Mouse (Mus musculus) urinary bladder, postnatal 14 days (tissue): ENCODE results near the gene Slc10a4.
"Not testable (repeated sequence)": the region's sequence is repeated elsewhere in the genome, so short reads cannot be mapped to it uniquely, and the experiment has no call there.

ENCODE experiments used
- DNase-seq: peaks from one replicate; pipeline ENCODE4 v3.0.0; 2021; ENCODE audit warnings: low spot score

Gene Slc10a4

DNA sequence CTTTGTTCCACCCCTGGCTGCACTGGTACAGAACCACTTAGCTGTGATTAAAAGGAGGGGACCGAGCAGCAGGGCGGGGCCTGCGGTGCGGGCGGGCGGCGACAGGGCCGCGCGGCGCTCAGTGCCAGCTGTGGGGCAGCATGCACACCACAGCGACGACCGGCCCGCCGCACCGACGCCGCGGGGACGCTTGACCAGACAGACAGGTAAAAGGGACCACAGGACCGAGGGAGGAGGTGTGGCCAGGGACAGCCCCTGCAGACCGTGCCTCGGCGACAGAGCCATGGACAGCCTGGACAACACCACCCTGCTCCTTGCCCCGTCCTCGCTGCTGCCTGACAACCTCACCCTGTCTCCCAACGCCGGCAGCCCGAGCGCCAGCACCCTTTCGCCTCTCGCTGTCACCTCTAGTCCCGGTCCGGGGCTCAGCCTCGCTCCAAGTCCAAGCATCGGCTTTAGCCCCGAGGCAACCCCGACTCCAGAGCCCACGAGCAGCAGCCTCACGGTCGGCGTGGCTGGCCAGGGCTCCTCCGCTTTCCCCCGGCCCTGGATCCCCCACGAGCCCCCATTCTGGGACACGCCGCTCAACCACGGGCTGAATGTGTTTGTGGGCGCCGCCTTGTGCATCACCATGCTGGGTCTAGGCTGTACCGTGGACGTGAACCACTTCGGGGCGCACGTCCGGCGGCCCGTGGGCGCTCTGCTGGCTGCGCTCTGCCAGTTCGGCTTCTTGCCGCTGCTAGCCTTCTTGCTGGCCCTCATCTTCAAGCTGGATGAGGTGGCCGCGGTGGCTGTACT, at the start of gene Slc10a4:
Gene Slc10a4, plus strand, starts transcription at position 100 of the 798 bp plus-strand sequence.
- peak; percentile 14 for DNase-seq

DNA sequence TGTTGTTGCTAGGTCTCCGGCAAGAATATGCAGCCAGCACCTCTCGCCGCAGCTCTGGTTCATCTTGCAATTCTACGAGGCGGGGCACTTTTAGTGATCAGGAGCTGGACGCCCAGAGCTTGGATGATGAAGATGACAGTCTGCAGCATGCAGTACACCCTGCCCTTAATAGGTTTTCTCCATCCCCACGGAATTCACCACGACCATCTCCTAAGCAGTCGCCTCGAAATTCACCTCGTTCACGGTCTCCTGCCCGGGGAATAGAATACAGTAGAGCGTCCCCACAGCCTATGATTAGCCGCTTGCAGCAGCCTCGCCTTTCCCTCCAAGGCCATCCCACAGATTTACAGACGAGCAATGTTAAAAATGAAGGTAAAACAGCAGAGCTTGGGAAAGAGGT, 49.4 kb upstream of the Slc10a4 start:
- DNase-seq = no peak

GRCm38 (mm10) chr5:72960096-72960495, 46.6 kb upstream of the Slc10a4 start:
- no peak for DNase-seq

GRCm38 (mm10) chr5:72965706-72966105, 41.0 kb upstream of the Slc10a4 start:
- no peak for DNase-seq

DNA sequence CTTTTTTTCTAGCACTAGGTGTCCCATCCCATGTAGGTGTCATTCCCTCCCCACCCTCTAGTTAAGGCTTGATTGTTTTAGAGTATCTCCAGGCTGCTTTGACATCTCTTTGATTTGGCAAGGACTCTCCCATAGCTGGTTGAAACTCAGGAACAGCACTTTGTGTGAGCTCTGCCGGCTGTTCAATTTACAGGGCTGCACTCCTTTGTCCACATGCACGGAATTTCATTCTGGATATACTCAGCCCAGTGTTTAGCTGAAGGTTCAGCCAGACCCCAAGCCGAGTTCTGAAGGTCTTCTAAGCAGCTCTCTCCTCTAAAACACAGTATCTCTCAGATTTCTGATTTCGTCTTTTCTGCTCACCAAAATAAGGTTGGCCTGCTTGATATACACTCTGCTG, 34.2 kb upstream of the Slc10a4 start:
- DNase-seq = no peak

DNA sequence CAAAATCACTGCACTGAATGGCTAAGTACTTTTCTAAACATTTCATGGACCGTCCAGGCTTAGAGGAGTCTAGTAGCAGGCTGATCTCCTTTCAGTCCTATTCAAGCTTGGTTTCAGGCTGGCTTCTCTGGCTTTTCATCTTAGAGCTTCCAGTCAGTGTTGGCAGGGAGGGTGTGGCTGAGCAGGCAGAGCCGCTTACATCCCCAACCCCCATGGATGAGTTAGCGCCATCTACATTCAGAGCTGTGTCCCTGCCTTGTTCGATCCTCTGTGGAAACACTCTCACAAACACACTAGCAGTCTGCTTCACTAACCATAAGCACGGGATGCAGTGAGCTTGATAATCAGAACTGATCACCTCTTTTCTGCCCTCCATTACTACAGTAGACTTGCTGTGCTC, 33.7 kb upstream of the Slc10a4 start:
- DNase-seq = no peak

DNA sequence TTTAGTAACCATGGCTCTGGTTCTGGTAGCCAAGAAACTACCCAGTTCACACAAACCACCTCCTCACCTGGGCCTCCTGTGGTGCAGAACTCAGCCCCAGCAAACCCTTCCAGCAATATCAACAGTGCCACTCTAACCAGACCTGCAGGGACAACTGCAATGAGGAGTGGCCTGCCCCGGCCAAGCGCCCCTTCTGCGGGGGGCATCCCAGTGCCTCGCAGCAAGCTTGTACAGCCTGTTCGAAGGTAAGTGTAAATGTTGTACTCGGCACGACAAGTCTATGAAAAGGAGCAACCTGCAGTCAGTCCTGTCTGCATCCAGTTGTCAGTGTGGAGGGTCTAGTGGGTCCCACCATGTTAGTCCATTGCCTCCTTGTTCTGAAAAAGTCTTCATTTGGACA, 32.1 kb upstream of the Slc10a4 start, which contains the start of gene Gm10135:
Gene Gm10135, minus strand, starts transcription at position 101 of the 400 bp plus-strand sequence.
- no peak for DNase-seq

- no peak for DNase-seq
Observed at GRCm38 (mm10) chr5:72975996-72976395, 30.7 kb upstream of the Slc10a4 start.

DNA sequence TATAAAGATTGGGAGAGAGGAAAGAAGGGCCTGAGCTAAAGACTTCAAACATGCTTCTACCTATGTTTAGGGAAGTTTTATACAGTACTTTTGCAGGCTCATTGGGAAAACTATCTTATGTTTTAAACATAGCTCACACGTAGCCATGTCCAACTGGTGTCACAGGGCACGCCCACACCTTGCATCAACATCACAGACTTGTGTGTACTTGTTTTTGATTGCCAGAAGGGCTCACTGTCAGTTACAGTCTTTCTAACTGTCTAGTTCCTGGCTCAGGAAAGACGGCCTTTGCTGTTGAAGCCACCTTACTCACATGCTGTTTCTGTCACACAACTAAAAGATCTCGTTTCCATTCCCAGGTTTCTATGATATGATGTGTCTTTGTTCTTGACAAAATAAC, 30.1 kb upstream of the Slc10a4 start:
- no peak for DNase-seq

DNA sequence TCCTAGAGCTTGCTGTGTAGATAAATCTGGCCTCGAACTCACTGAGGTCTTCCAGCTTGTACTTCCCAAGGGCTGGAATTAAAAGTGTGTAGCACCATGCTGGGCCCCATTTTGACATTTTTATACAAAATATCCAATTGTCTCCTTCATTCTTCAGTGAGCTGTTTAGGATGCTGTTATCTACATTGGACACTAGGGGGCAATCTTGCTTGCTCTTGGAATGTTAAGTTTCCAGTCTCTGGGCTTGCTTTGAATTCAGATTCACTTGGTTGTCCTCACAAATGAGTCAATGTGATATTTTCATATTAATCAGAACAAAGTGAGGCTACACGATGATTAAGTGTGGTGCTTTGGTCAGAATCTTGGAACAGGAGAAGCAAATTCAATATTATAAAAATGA, 22.6 kb upstream of the Slc10a4 start:
- no peak for DNase-seq

DNA sequence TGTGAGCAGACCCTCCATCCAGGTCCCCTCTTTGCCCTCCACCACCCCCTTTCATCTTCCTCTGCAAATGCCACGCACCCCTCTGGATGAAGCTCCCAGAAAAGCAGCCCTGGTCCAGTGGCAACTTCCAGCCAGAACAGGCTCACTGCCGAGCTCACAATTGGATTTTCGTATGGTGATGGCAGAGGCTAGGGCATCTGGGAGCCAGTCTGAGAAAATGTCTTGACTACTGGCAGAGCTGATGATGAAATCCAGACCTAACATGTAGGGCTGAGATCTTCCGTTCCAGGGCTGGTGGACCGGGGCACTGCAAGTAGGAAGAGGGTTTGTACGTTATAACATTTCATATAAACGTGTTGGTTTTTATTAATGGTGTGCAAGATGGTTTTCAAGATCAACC, 18.9 kb upstream of the Slc10a4 start:
- no peak for DNase-seq

DNA sequence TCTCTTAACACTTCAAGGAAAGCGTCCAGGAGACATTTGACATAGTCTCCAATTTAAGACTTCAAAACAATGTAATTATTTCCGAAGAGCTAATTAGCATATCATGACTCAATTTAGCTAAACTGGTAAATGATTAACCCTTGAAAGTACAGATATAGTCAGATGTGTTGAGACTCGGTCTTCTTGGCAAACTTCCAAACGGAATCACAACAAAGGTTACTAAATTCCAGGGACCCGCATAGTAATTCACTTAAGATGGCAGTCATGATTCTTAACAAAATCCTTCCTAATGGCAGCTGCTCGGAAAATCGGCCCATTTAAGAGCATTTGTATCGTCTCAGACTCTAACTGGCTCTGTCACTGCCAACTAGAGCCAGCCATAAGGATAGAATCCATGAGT, 16.9 kb upstream of the Slc10a4 start:
- DNase-seq = no peak

GRCm38 (mm10) chr5:72992474-72992873, 14.2 kb upstream of the Slc10a4 start:
- no peak for DNase-seq

- no peak for DNase-seq
Observed at GRCm38 (mm10) chr5:72994424-72994823, 12.3 kb upstream of the Slc10a4 start.

GRCm38 (mm10) chr5:72994928-72995327, 11.8 kb upstream of the Slc10a4 start:
- no peak for DNase-seq

DNA sequence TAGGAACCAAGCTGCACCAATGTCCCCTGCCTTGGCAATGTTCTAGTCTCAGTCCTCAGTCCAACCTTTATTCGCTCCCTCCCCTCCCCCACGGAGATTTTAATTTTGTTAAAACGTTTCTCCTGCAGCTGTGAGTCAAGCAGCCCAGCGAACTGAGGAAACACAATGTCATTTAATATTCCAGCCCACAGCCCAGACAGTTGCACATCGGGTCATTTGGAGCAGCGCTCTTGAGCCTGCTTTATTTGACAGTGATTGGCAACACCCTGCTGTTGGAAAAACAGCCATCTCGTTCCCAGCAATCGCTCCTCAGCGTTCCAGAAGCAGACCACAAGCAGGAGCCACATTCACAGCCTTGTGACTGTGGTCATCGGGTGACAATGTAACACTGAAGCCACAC, 11.3 kb upstream of the Slc10a4 start:
- DNase-seq = no peak

DNA sequence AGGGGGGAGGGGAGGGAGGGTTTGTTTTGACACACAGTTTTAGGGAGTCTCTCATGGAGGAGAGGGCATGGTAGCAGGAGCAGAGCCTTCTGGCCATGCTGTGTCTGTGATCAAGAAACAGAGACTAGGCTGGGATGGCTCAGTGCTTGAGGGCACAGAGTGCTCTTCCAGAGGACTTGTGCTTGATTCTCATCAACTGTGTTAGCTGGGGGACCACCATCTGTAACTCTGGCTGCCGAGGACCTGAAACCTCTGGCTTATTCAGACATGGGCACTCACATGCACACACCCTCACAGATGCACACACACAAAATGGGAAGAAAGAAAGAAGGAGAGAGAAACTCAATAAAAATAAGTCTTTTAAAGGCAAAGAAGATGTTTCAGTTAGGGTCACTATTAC, 8.1 kb upstream of the Slc10a4 start:
- not testable (repeated sequence) for DNase-seq

DNA sequence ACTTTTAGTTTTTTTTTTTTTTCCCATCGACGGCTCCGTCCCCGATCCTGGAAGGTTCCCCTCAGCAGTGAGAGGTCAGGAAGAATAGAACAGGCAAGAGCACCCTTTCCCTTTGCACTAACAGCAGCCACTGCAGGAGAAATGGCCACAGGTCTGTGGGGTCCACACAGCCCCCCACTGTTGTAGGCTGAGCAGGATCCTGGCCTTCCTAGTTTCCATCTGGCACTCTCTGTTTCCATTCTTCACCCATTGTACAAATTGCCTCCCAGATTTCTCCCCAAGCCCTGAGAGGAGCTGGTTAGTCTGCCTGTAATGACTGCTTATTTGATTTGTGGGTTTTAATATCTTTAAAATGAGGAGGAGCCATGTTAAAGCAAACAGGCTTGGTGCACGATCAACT, 2.6 kb upstream of the Slc10a4 start:
- no peak for DNase-seq

- DNase-seq = no peak
Observed at GRCm38 (mm10) chr5:73007582-73007959, 888 bp downstream of the Slc10a4 start.

DNA sequence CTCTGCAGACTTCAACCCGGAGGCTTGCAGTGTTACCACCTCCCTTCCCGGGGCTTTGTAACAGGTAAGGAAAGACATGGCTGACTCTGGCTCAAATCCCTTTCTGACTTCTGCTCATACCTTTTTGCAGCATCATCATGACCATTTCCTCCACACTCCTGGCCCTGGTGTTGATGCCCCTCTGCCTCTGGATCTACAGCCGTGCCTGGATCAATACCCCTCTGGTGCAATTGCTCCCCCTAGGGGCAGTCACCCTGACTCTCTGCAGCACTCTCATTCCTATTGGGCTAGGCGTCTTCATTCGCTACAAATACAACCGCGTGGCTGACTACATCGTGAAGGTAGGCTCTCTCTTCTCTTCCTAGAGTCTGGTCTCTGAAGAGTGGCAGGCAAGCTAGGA, 1.5 kb downstream of the Slc10a4 start:
- not testable (repeated sequence) for DNase-seq

- DNase-seq = not testable (repeated sequence)
Observed at GRCm38 (mm10) chr5:73011806-73012205, 5.1 kb downstream of the Slc10a4 start.

DNA sequence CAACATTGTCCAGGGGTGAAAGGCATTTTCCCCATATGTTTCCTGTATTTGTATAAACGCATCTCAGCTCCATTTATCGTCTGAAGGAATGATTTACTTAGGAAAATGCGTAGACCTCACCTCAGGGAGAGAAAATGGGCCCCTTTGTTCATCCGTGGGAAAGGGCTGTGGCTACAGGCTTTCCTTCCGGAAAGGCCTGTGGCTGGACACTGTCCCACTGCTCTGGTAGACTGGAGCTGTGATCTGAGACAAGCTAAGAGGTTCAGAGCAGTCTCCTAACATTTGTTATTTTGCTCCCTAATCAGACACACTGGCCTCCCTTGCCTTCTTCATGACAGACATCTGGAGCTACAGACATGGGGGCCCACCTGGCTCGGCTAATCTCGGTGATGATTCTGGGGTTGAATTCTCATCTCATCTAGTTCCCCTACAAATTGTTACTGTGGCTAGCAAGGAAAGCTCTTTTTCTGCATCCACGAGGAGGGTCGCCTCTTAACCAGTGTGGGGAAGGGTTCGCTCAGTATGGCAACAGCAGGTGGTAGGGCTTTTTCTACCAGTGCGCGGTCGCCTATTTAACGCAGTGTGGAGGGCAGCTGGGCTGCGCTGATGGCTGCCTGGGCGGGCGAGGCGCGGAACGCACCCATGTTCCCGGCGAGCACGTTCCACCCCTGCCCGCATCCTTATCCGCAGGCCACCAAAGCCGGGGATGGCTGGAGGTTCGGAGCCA, 6.4 kb downstream of the Slc10a4 start:
- DNase-seq = not testable (repeated sequence)

DNA sequence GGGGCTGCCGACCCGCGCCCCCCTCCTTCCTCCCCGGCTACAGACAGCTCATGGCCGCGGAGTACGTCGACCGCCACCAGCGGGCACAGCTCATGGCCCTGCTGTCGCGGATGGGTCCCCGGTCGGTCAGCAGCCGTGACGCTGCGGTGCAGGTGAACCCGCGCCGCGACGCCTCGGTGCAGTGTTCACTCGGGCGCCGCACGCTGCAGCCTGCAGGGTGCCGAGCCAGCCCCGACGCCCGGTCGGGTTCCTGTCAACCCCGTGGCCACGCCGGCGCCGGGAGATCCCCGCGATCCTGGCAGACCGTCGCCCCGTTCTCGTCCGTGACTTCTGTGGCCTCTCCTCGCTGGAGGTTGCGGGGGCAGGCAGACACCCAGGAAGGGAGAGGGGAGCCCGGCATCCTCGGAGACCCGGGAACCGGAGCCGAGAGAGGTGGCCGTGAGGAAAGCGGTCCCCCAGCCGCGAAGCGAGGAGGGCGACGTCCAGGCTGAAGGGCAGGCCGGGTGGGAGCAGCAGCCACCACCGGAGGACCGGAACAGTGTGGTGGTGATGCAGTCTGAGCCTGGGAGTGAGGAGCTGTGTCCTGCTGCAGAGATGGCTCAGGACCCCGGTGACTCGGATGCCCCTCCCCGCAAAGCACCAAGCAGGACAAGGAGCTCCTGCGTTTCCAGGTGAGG, 7.1 kb downstream of the Slc10a4 start:
- not testable (repeated sequence) for DNase-seq
